Mouse (Mus musculus): ENCODE data around the gene Lrig1. TPM values are rescaled to one million over a fixed set of nuclear protein-coding genes. Genes with fewer than 3 reads are reported as not detected.

Gene Lrig1
- polyA plus RNA-seq, 1 experiment = 0.32 TPM

- Histone ChIP-seq H3K4me3 (ENCODE audit: insufficient read depth, low read length) (no peak overlapping the region), H3K27ac (ENCODE audit: insufficient read depth, low read depth, low read length) (no peak overlapping the region)
- TF ChIP-seq CTCF (IDR thresholded peaks at IDR 0.05; ENCODE audit: low read depth, low read length) = no peak
- no peak for TF ChIP-seq POLR2A (IDR thresholded peaks at IDR 0.05; ENCODE audit: borderline replicate concordance, low read depth, low read length)
Observed at GRCm38 (mm10) chr6:94678377-94679164, 21.4 kb downstream of the Lrig1 start.

GRCm38 (mm10) chr6:94677448-94677847, 22.5 kb downstream of the Lrig1 start:
- TF ChIP-seq POLR2A (IDR thresholded peaks at IDR 0.05; ENCODE audit: borderline replicate concordance, low read depth, low read length) = no peak
- no peak for TF ChIP-seq CTCF (IDR thresholded peaks at IDR 0.05; ENCODE audit: low read depth, low read length)
- no peak overlapping the region for H3K4me3 ChIP-seq (ENCODE audit: insufficient read depth, low read length)
- H3K27ac ChIP-seq (ENCODE audit: insufficient read depth, low read depth, low read length) = no peak overlapping the region
- H3K4me1 ChIP-seq (ENCODE audit: control insufficient read depth, insufficient read depth, low read length) = no peaks in the 10 kb centered on the region; the same call in 1 of the 2 replicates

More at GRCm38 (mm10) chr6:94678377-94679164, 21.4 kb downstream of the Lrig1 start:
- no peaks in the 10 kb centered on the region; the same call in 1 of the 2 replicates for H3K4me1 ChIP-seq (ENCODE audit: control insufficient read depth, insufficient read depth, low read length)

DNA sequence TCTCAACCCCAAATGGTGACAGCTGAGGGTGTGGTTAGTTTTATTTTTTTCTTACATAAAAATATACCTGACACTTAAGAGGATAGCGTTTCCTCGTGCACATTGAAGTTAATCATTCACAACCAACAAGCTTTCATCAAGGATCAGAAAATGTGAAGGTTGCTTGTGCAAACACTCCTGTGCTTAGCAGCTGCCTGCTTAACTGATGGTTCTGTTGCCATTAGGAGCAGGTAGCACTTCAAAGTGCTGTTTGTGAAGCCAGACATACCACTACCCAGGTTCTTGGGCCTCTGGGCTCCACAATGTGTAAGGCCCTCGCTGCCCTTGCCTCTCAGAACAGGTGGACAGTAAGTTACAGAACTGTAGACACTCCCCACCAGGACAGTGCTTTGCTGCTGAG, 23.1 kb downstream of the Lrig1 start:
- Histone ChIP-seq H3K4me1 (ENCODE audit: control insufficient read depth, insufficient read depth, low read length) (no peaks in the 10 kb centered on the region; the same call in 1 of the 2 replicates), H3K27ac (ENCODE audit: insufficient read depth, low read depth, low read length) (no peak overlapping the region), H3K4me3 (ENCODE audit: insufficient read depth, low read length) (no peak overlapping the region)
- TF ChIP-seq POLR2A (IDR thresholded peaks at IDR 0.05; ENCODE audit: borderline replicate concordance, low read depth, low read length) (no peak), CTCF (IDR thresholded peaks at IDR 0.05; ENCODE audit: low read depth, low read length) (no peak)

- H3K4me3 ChIP-seq (ENCODE audit: insufficient read depth, low read length) = no peak overlapping the region
- no peaks in the 10 kb centered on the region for H3K4me1 ChIP-seq (ENCODE audit: control insufficient read depth, insufficient read depth, low read length)
- TF ChIP-seq POLR2A (IDR thresholded peaks at IDR 0.05; ENCODE audit: borderline replicate concordance, low read depth, low read length) = no peak
- TF ChIP-seq CTCF (IDR thresholded peaks at IDR 0.05; ENCODE audit: low read depth, low read length) = no peak
- no peak overlapping the region for H3K27ac ChIP-seq (ENCODE audit: insufficient read depth, low read depth, low read length)
Observed at GRCm38 (mm10) chr6:94676300-94676699, 23.7 kb downstream of the Lrig1 start.

GRCm38 (mm10) chr6:94672426-94672825, 27.5 kb downstream of the Lrig1 start:
- Histone ChIP-seq H3K4me1 (ENCODE audit: control insufficient read depth, insufficient read depth, low read length) (no peaks in the 10 kb centered on the region), H3K4me3 (ENCODE audit: insufficient read depth, low read length) (no peak overlapping the region), H3K27ac (ENCODE audit: insufficient read depth, low read depth, low read length) (no peak overlapping the region)
- no peak for TF ChIP-seq CTCF (IDR thresholded peaks at IDR 0.05; ENCODE audit: low read depth, low read length)

GRCm38 (mm10) chr6:94669370-94669769, 30.6 kb downstream of the Lrig1 start:
- no peaks in the 10 kb centered on the region for H3K4me1 ChIP-seq (ENCODE audit: control insufficient read depth, insufficient read depth, low read length)
- TF ChIP-seq POLR2A (IDR thresholded peaks at IDR 0.05; ENCODE audit: borderline replicate concordance, low read depth, low read length) = no peak
- TF ChIP-seq CTCF (IDR thresholded peaks at IDR 0.05; ENCODE audit: low read depth, low read length) = no peak
- H3K27ac ChIP-seq (ENCODE audit: insufficient read depth, low read depth, low read length) = no peak overlapping the region
- H3K4me3 ChIP-seq (ENCODE audit: insufficient read depth, low read length) = no peak overlapping the region

DNA sequence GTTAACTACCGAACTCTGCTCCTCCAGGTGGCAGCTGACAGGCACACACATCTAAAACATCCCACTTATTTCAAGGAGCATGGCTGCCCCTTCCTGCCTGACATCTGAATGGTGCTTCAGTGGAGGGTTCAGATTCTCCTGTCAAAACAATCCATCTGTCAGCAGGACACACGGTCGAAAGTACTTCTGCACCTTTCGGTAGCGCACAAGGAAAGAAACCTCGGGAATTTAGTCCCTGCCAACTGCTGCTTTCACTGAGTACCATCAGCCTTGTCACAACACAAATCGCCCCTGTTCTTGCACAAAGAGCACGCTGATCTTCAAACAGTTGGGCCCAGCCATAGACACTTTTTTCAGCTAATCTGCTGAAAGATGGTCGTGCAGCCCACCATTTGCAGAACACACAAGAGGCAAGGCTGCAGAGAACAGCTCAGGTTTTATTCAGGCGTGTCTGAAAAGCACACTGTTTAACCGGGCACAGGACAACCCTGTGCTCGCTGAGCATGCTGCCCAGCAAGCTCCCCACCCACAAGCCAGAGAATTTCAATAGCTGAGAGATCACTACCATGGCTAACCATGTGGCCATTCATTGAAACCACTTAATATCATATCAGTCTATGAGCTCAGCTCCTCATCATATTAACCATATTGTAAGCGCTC, 31.6 kb downstream of the Lrig1 start:
- Histone ChIP-seq H3K27ac (ENCODE audit: insufficient read depth, low read depth, low read length) (no peak overlapping the region), H3K4me1 (ENCODE audit: control insufficient read depth, insufficient read depth, low read length) (no peaks in the 10 kb centered on the region), H3K4me3 (ENCODE audit: insufficient read depth, low read length) (no peak overlapping the region)
- no peak for TF ChIP-seq POLR2A (IDR thresholded peaks at IDR 0.05; ENCODE audit: borderline replicate concordance, low read depth, low read length)
- TF ChIP-seq CTCF (IDR thresholded peaks at IDR 0.05; ENCODE audit: low read depth, low read length) = no peak

- no peak overlapping the region for H3K4me3 ChIP-seq (ENCODE audit: insufficient read depth, low read length)
- TF ChIP-seq CTCF (IDR thresholded peaks at IDR 0.05; ENCODE audit: low read depth, low read length) (no peak), POLR2A (IDR thresholded peaks at IDR 0.05; ENCODE audit: borderline replicate concordance, low read depth, low read length) (no peak)
- no peaks in the 10 kb centered on the region for H3K4me1 ChIP-seq (ENCODE audit: control insufficient read depth, insufficient read depth, low read length)
- no peak overlapping the region for H3K27ac ChIP-seq (ENCODE audit: insufficient read depth, low read depth, low read length)
Observed at GRCm38 (mm10) chr6:94667131-94667530, 32.8 kb downstream of the Lrig1 start.

DNA sequence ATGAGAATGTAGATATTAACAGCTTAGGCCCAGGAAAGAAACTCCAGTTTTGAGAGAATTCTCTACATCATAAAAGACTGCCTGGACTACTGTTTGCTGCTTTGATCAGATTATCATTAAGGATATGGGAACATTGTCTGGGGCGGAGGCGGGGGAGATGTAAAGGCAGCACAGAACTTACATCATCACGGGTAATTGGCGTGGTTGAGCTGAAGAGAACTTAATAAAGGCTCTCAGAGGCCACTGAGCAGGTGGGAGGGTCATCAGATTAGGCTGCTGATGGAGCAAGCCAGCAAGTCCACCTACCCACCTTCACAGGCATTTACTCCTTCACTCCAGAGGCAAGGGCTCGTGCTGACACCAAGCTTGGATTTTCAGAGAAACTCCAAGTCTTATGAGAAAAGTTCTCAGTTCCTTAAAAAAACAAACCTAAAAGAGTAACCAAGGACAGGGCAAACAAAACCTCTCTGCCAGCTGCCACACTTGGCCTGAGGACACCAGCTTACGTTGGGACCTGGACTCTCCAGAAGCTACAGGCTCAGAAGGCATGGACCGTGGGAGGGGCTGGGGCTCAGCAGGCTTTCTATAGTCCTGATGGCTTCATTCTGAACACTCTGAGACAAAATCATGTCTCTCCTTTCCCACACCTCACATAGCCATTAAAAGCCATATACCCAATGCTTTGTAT, 33.4 kb downstream of the Lrig1 start:
- no peak overlapping the region for H3K27ac ChIP-seq (ENCODE audit: insufficient read depth, low read depth, low read length)
- TF ChIP-seq POLR2A (IDR thresholded peaks at IDR 0.05; ENCODE audit: borderline replicate concordance, low read depth, low read length) (no peak), CTCF (IDR thresholded peaks at IDR 0.05; ENCODE audit: low read depth, low read length) (no peak)
- no peak overlapping the region for H3K4me3 ChIP-seq (ENCODE audit: insufficient read depth, low read length)
- no peaks in the 10 kb centered on the region for H3K4me1 ChIP-seq (ENCODE audit: control insufficient read depth, insufficient read depth, low read length)

- H3K4me3 ChIP-seq (ENCODE audit: insufficient read depth, low read length) = no peak overlapping the region
- TF ChIP-seq POLR2A (IDR thresholded peaks at IDR 0.05; ENCODE audit: borderline replicate concordance, low read depth, low read length) = no peak
- TF ChIP-seq CTCF (IDR thresholded peaks at IDR 0.05; ENCODE audit: low read depth, low read length) = no peak
- H3K27ac ChIP-seq (ENCODE audit: insufficient read depth, low read depth, low read length) = no peak overlapping the region
- no peaks in the 10 kb centered on the region for H3K4me1 ChIP-seq (ENCODE audit: control insufficient read depth, insufficient read depth, low read length)
Observed at GRCm38 (mm10) chr6:94665677-94666076, 34.3 kb downstream of the Lrig1 start.

Measured in bone marrow macrophage, adult 2 months (primary cell).